Mouse (Mus musculus): ENCODE measurements around the gene Trmt11.
A peak's percentile ranks its signal among the peaks of the same experiment; 100 is the strongest.
"Not testable (repeated sequence)": the region's sequence is repeated elsewhere in the genome, so short reads cannot be mapped to it uniquely, and the experiment has no call there.

Gene Trmt11

GRCm38 (mm10) chr10:30600542-30600966, at the start of gene Trmt11:
Trmt11 (minus strand) TSS chr10:30600749.
- peak; percentile 87 to 91 for DNase-seq (ENCODE audit: low spot score in 2 of 2)

GRCm38 (mm10) chr10:30647681-30648080, 47.1 kb upstream of the Trmt11 start:
- DNase-seq (ENCODE audit: low spot score in 2 of 2): no peak

- no peak for DNase-seq (ENCODE audit: low spot score in 2 of 2)
Observed at GRCm38 (mm10) chr10:30638216-30638615, 37.7 kb upstream of the Trmt11 start.

GRCm38 (mm10) chr10:30636474-30637154, 36.1 kb upstream of the Trmt11 start:
- DNase-seq (ENCODE audit: low spot score in 2 of 2): not testable (repeated sequence)

GRCm38 (mm10) chr10:30632718-30633117, 32.2 kb upstream of the Trmt11 start:
- no peak for DNase-seq (ENCODE audit: low spot score in 2 of 2)

GRCm38 (mm10) chr10:30629977-30630376, 29.4 kb upstream of the Trmt11 start:
- DNase-seq (ENCODE audit: low spot score in 2 of 2): no peak

- DNase-seq (ENCODE audit: low spot score in 2 of 2): no peak
Observed at GRCm38 (mm10) chr10:30629513-30629912, 29.0 kb upstream of the Trmt11 start, which contains the start of gene Hint3. Hint3 (minus strand) TSS chr10:30629632.

GRCm38 (mm10) chr10:30628444-30628843, 27.9 kb upstream of the Trmt11 start:
- DNase-seq (ENCODE audit: low spot score in 2 of 2): not testable (repeated sequence)

GRCm38 (mm10) chr10:30627548-30627947, 27.0 kb upstream of the Trmt11 start:
- no peak for DNase-seq (ENCODE audit: low spot score in 2 of 2)

- DNase-seq (ENCODE audit: low spot score in 2 of 2): no peak
Observed at GRCm38 (mm10) chr10:30624161-30625019, 23.8 kb upstream of the Trmt11 start.

GRCm38 (mm10) chr10:30622928-30623327, 22.4 kb upstream of the Trmt11 start:
- DNase-seq (ENCODE audit: low spot score in 2 of 2): no peak

- DNase-seq (ENCODE audit: low spot score in 2 of 2): no peak
Observed at GRCm38 (mm10) chr10:30618918-30619210, 18.3 kb upstream of the Trmt11 start.

GRCm38 (mm10) chr10:30618091-30618917, 17.8 kb upstream of the Trmt11 start:
- peak; percentile 95 to 99 for DNase-seq (ENCODE audit: low spot score in 2 of 2)

GRCm38 (mm10) chr10:30613039-30613438, 12.5 kb upstream of the Trmt11 start:
- no peak for DNase-seq (ENCODE audit: low spot score in 2 of 2)

GRCm38 (mm10) chr10:30609614-30610013, 9.1 kb upstream of the Trmt11 start:
- DNase-seq (ENCODE audit: low spot score in 2 of 2): no peak

- DNase-seq (ENCODE audit: low spot score in 2 of 2): no peak
Observed at GRCm38 (mm10) chr10:30608109-30608508, 7.6 kb upstream of the Trmt11 start.

- DNase-seq (ENCODE audit: low spot score in 2 of 2): no peak
Observed at GRCm38 (mm10) chr10:30600094-30600534, 435 bp downstream of the Trmt11 start.

GRCm38 (mm10) chr10:30587037-30587436, 13.5 kb downstream of the Trmt11 start:
- no peak for DNase-seq (ENCODE audit: low spot score in 2 of 2)

- DNase-seq (ENCODE audit: low spot score in 2 of 2): no peak
Observed at GRCm38 (mm10) chr10:30585691-30586090, 14.9 kb downstream of the Trmt11 start.

GRCm38 (mm10) chr10:30577670-30578280, 22.8 kb downstream of the Trmt11 start:
- no peak for DNase-seq (ENCODE audit: low spot score in 2 of 2)

- no peak for DNase-seq (ENCODE audit: low spot score in 2 of 2)
Observed at GRCm38 (mm10) chr10:30566364-30566763, 34.2 kb downstream of the Trmt11 start.

- no peak for DNase-seq (ENCODE audit: low spot score in 2 of 2)
Observed at GRCm38 (mm10) chr10:30564651-30565050, 35.9 kb downstream of the Trmt11 start.

Data from urinary bladder, postnatal 36 days (tissue).